Mouse (Mus musculus) hindbrain, postnatal 0 days (tissue): ENCODE results near the gene Prkaca. TPM values are rescaled to one million over a fixed set of nuclear protein-coding genes. Genes with fewer than 3 reads are reported as not detected.

Experiments
- ATAC-seq: fragments of 200-750 bp; cut with Nextera tagmentation; 2 replicates; pipeline ENCODE4 v1.8.0; 2017; ENCODE audit warnings: mild to moderate bottlenecking, moderate TSS enrichment, moderate library complexity
- DNase-seq: peaks from one replicate; pipeline ENCODE4 v3.0.0-alpha.2; 2015; ENCODE audit warnings: low spot score
- H3K27ac ChIP-seq: fragments of 300-500 bp; sonication (generic); 2 replicates; pipeline ENCODE4 v1.5.1; 2014; ENCODE audit warnings: mild to moderate bottlenecking
- H3K27me3 ChIP-seq: fragments of 300-500 bp; sonication (generic); 2 replicates; pipeline ENCODE4 v1.6.1; 2014; ENCODE audit warnings: low read length, mixed read lengths; ENCODE audit not compliant: insufficient read depth
- H3K36me3 ChIP-seq: fragments of 300-500 bp; sonication (generic); 2 replicates; pipeline ENCODE4 v1.6.1; 2014; ENCODE audit warnings: low read length, mixed read lengths; ENCODE audit not compliant: insufficient read depth
- H3K4me1 ChIP-seq: fragments of 300-500 bp; sonication (generic); 2 replicates; pipeline ENCODE4 v1.6.1; 2014; ENCODE audit warnings: antibody characterized with exemption, low read length, mixed read lengths; ENCODE audit not compliant: insufficient read depth
- H3K4me2 ChIP-seq: fragments of 300-500 bp; sonication (generic); 2 replicates; pipeline ENCODE4 v1.6.1; 2014; ENCODE audit warnings: low read depth, mild to moderate bottlenecking, low read length, moderate library complexity, mixed read lengths
- H3K4me3 ChIP-seq: fragments of 300-500 bp; sonication (generic); 2 replicates; pipeline ENCODE4 v1.5.1; 2014; ENCODE audit warnings: low read length
- H3K9ac ChIP-seq: fragments of 300-500 bp; sonication (generic); replicated peaks from 2 replicates; pipeline ENCODE4 v1.6.1; 2014; ENCODE audit warnings: mild to moderate bottlenecking, low read length, moderate library complexity, mixed read lengths
- H3K9me3 ChIP-seq: fragments of 300-500 bp; sonication (generic); 2 replicates; pipeline ENCODE4 v1.6.1; 2016; ENCODE audit warnings: low read length, mixed read lengths
- CTCF ChIP-seq: IDR thresholded peaks from 2 replicates; pipeline ENCODE4 v1.5.1; 2016; ENCODE audit warnings: antibody characterized with exemption, control low read depth, low read depth
- WGBS: fragments of 180-500 bp; shearing (Covaris S2); extraction: QIAGEN DNeasy Blood & Tissue Kit; methylation state at CpG from one replicate; pipeline ENCODE4 v1.1.7; 2014; 5-methylcytosine and 5-hydroxymethylcytosine counted together
- microRNA counts: library from miRNA; unstranded; fragments of <30 nt; microRNA quantifications from one replicate; lab custom pipeline; 2015
- microRNA-seq, 2 experiments: library from miRNA; unstranded; fragments of <30 nt; microRNA quantifications; one replicate each; pipeline ENCODE4; 2016
- polyA plus RNA-seq: library from polyadenylated mRNA; unstranded; fragments of >200 nt; fragmentation: Nextera tagmentation; extraction: Ambion mirVana; gene quantifications from 2 replicates; pipeline ENCODE4 v1.2.1, GENCODE M21; 2015
- total RNA-seq: library from RNA; depleted of rRNA; stranded (reverse); fragments of >200 nt; gene quantifications from 2 replicates; pipeline ENCODE4 v1.2.3, GENCODE M21; 2014; rRNA removed

The Prkaca gene
- total and polyA plus RNA-seq, 2 experiments from 2014 or later, result 213 to 268 TPM

DNA sequence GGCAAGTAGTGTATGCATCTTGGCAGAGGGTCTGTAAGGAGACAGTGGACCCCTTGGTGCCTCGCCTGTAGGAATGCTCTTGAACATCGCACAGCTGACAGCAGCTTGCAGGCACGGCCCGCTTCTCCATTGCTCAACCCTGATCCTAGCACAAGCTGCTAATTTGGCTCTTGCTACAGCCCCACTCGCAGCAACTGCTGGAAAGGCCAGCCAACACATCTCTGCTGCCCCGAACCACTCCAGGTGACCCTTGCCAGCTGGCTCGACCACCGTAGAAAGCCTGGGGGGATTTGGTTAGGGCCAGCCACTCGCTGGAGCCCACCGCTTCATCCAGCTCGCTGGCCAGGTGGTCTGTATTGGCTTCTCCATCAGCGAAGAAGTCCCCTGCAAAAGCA is 70.2 kb downstream of the Prkaca start:
- no peaks in the 10 kb centered on the region for H3K36me3 ChIP-seq
- H3K27me3 ChIP-seq, result peaks cover 30% of the 10 kb centered on the region
- 24% methylated on average over 12 of the region's 12 CpGs for WGBS
- DNase-seq (peak; percentile 37), ATAC-seq (peak; percentile 1; the same call in 1 of the 2 replicates)
- peak overlapping the region; percentile 63 for H3K4me2 ChIP-seq
- H3K9ac ChIP-seq, result no peak overlapping the region
- peaks cover 7% of the 10 kb centered on the region; the same call in 1 of the 2 replicates for H3K4me1 ChIP-seq
- no peaks in the 10 kb centered on the region for H3K9me3 ChIP-seq
- H3K4me3 ChIP-seq, result no peak overlapping the region
- no peak overlapping the region for H3K27ac ChIP-seq
- no peak for TF ChIP-seq CTCF

DNA sequence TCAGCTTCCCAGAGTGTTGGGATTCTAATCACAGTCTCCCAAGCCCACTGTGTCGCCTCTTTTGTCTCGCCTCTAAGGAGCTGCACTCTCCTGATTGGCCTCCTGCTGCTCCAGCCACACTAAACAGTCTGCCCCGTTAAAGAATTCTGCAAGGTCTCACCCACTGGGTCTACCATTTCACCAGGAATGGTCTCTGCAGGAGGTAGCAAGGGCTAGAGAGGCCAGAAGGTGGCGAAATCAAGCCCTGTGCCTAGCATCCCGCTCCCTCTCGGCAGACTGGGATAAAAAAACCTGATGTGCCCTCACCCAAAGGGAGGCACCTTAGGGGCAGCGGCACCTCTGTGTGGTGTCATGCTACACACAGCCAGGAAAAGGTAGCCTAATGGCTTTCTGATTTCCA is 71.3 kb downstream of the Prkaca start:
- peaks cover 30% of the 10 kb centered on the region for H3K27me3 ChIP-seq
- 15% methylated on average over 7 of the region's 7 CpGs for WGBS
- no peak overlapping the region for H3K4me3 ChIP-seq

GRCm38 (mm10) chr8:84044900-84045299 is 72.1 kb downstream of the Prkaca start, which contains the start of gene Rln3:
TSS of gene Rln3 (minus strand) at chr8:84045000.
- ATAC-seq (no peak), DNase-seq (no peak)
- Histone ChIP-seq H3K27ac (no peak within 1 kb of the TSS), H3K9me3 (no peaks in the 10 kb centered on the region), H3K4me1 (peaks cover 7% of the 10 kb centered on the region; the same call in 1 of the 2 replicates), H3K27me3 (peaks cover 30% of the 10 kb centered on the region), H3K36me3 (no peaks in the 10 kb centered on the region), H3K4me2 (no peak within 1 kb of the TSS), H3K4me3 (no peak within 1 kb of the TSS), H3K9ac (no peak within 1 kb of the TSS)
- 18% methylated on average over 9 of the region's 9 CpGs for WGBS
- no peak for TF ChIP-seq CTCF

More for the DNA sequence above, 71.3 kb downstream of the Prkaca start:
- peaks cover 7% of the 10 kb centered on the region; the same call in 1 of the 2 replicates for H3K4me1 ChIP-seq
- no peak for ATAC-seq
- no peak overlapping the region for H3K9ac ChIP-seq
- no peaks in the 10 kb centered on the region for H3K36me3 ChIP-seq
- no peaks in the 10 kb centered on the region for H3K9me3 ChIP-seq
- DNase-seq, result no peak
- H3K4me2 ChIP-seq, result no peak overlapping the region
- H3K27ac ChIP-seq, result no peak overlapping the region
- no peak for TF ChIP-seq CTCF

MicroRNA genes within 50 kb of the gene (microRNA counts, 519-probe panel; counts per million panel counts)
- not detected for microRNA mmu-miR-1199 (lab: Ali Mortazavi, UCI)

Small RNA genes lying within 50 kb of the gene (microRNA-seq; reads per million reads assigned to microRNA genes)
- gene Gm44330, result 0 reads per million in 2 experiments
- 0 reads per million in 2 experiments for gene Gm44450
- gene Mir1199, result 0 to 0.36 reads per million in 2 experiments
- gene Mir8111, result 2.3 to 3.2 reads per million in 2 experiments

Other genes starting within 250 kb of the Prkaca start
- 9.2 and 10.4 TPM in 2 replicates for gene Adgre5, start 231.7 kb upstream of the Prkaca start, total RNA-seq
- 8.2 and 8.6 TPM in 2 replicates for gene Adgre5, start 231.7 kb upstream of the Prkaca start, polyA plus RNA-seq
- 393 and 469 TPM in 2 replicates for gene Adgrl1, start 72.9 kb upstream of the Prkaca start, total RNA-seq
- gene Adgrl1, start 72.9 kb upstream of the Prkaca start, polyA plus RNA-seq, result 54.2 and 54.6 TPM in 2 replicates
- 0.40 and 1.7 TPM in 2 replicates for gene Gm10644, start 17.8 kb upstream of the Prkaca start, total RNA-seq
- gene Gm10644, start 17.8 kb upstream of the Prkaca start, polyA plus RNA-seq, result 0.43 and 0.56 TPM in 2 replicates
- 4.7 and 5.6 TPM in 2 replicates for gene Asf1b, start 17.5 kb upstream of the Prkaca start, total RNA-seq
- gene Asf1b, start 17.5 kb upstream of the Prkaca start, polyA plus RNA-seq, result 8.3 and 10.6 TPM in 2 replicates
- gene Samd1, start 24.7 kb downstream of the Prkaca start, total RNA-seq, result 58.6 and 96.8 TPM in 2 replicates
- 5.7 and 5.9 TPM in 2 replicates for gene Samd1, start 24.7 kb downstream of the Prkaca start, polyA plus RNA-seq
- not detected in 2 replicates for gene 1700067K01Rik, start 28.5 kb downstream of the Prkaca start, total RNA-seq
- 0.49 and 0.51 TPM in 2 replicates for gene 1700067K01Rik, start 28.5 kb downstream of the Prkaca start, polyA plus RNA-seq
- 0.25 and 4.2 TPM in 2 replicates for gene 2210011C24Rik, start 39.2 kb downstream of the Prkaca start, total RNA-seq
- 1.2 and 1.9 TPM in 2 replicates for gene 2210011C24Rik, start 39.2 kb downstream of the Prkaca start, polyA plus RNA-seq
- gene Palm3, start 48.5 kb downstream of the Prkaca start, total RNA-seq, result 4.5 and 9.6 TPM in 2 replicates
- gene Palm3, start 48.5 kb downstream of the Prkaca start, polyA plus RNA-seq, result 8.2 and 8.8 TPM in 2 replicates
- gene Il27ra, start 69.6 kb downstream of the Prkaca start, total RNA-seq, result 0.29 and 0.47 TPM in 2 replicates
- gene Il27ra, start 69.6 kb downstream of the Prkaca start, polyA plus RNA-seq, result 0.29 and 0.62 TPM in 2 replicates
- gene Rln3, start 72.0 kb downstream of the Prkaca start, total RNA-seq, result 9.0 and 18.8 TPM in 2 replicates
- 6.1 and 6.6 TPM in 2 replicates for gene Rln3, start 72.0 kb downstream of the Prkaca start, polyA plus RNA-seq
- 0.25 and 3.0 TPM in 2 replicates for gene Gm10643, start 92.1 kb downstream of the Prkaca start, total RNA-seq
- gene Gm10643, start 92.1 kb downstream of the Prkaca start, polyA plus RNA-seq, result 1.6 and 2.4 TPM in 2 replicates
- gene Rfx1, start 93.8 kb downstream of the Prkaca start, total RNA-seq, result 29.0 and 30.0 TPM in 2 replicates
- 6.0 and 6.2 TPM in 2 replicates for gene Rfx1, start 93.8 kb downstream of the Prkaca start, polyA plus RNA-seq
- gene Dcaf15, start 131.8 kb downstream of the Prkaca start, total RNA-seq, result 77.0 and 77.6 TPM in 2 replicates
- 18.4 and 18.5 TPM in 2 replicates for gene Dcaf15, start 131.8 kb downstream of the Prkaca start, polyA plus RNA-seq
- 0.72 TPM in 1 of 2 replicates, not detected in the other for gene Podnl1, start 153.0 kb downstream of the Prkaca start, total RNA-seq
- 0.41 and 0.68 TPM in 2 replicates for gene Podnl1, start 153.0 kb downstream of the Prkaca start, polyA plus RNA-seq
- gene Cc2d1a, start 174.9 kb downstream of the Prkaca start, total RNA-seq, result 66.2 and 75.1 TPM in 2 replicates
- 47.1 and 49.6 TPM in 2 replicates for gene Cc2d1a, start 174.9 kb downstream of the Prkaca start, polyA plus RNA-seq
- gene 4930432K21Rik, start 175.0 kb downstream of the Prkaca start, total RNA-seq, result 3.3 and 5.9 TPM in 2 replicates
- 2.7 and 3.0 TPM in 2 replicates for gene 4930432K21Rik, start 175.0 kb downstream of the Prkaca start, polyA plus RNA-seq
- gene Nanos3, start 212.2 kb downstream of the Prkaca start, total RNA-seq, result 2.3 and 3.2 TPM in 2 replicates
- gene Nanos3, start 212.2 kb downstream of the Prkaca start, polyA plus RNA-seq, result 11.5 and 15.5 TPM in 2 replicates